Comparison of ENCODE assay signal across 12 mouse cellular contexts in the genomic region with DNA sequence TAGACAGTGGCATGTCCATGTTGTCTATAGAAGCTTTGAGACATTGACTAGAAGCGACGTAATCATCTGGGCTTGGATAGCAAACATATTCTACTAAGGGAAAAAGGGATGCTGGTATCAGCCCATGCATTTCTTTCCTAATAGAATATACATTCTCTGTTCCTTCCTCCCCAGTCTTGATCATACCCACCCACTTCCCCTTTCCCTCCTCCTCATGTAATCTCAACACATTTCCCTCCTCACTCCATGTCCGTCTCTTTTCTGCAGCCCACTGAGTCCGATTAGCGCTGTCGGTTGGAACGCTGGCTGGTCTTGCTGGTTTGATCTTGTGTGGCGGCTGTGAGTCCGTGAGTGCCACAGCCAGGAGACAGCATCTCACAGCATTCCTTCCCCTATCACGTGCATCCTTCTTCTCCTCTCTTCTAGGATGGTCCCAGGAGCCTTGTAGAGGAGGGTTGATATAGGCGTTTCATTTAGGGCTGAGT. TPM values are rescaled to one million over a fixed set of nuclear protein-coding genes. Genes with fewer than 3 reads are reported as not detected.
DNase-seq lines count a peak whose midpoint lies in the region; ATAC-seq lines count a peak whose summit lies in the region.
"Had no signal": no experiment of that assay in that cellular context is flagged by ENCODE, and none has a peak within 500 bp of the region (broad histone marks: within the 10 kb centered on the region; RNA-seq: fewer than 3 reads in every experiment).

A gene (minus strand): TSS at position 435 of the 485 bp plus-strand sequence.

- ATAC-seq in hindbrain, embryonic 11.5 days (ENCODE audit: low FRiP score), result no peak
- peak; percentile 69 for ATAC-seq in common myeloid progenitor, adult 5-6 weeks (replicated peaks; ENCODE audit: low read depth, poor library complexity, severe bottlenecking)
- ATAC-seq in hindbrain, embryonic 12.5 days (ENCODE audit: low FRiP score), result no peak
- ATAC-seq in midbrain, embryonic 16.5 days, result no peak

- no peaks in the 10 kb centered on the region for H3K27me3 ChIP-seq in hindbrain, embryonic 10.5 days (ENCODE audit: insufficient read depth, poor library complexity, severe bottlenecking)
- no peaks in the 10 kb centered on the region for H3K27me3 ChIP-seq in hindbrain, embryonic 11.5 days (ENCODE audit: control insufficient read depth, insufficient read depth, low read length)
- no peaks in the 10 kb centered on the region for H3K27me3 ChIP-seq in hindbrain, embryonic 12.5 days
- H3K27me3 ChIP-seq in midbrain, embryonic 16.5 days (ENCODE audit: control insufficient read depth, insufficient read depth, low read depth, low read length), result no peaks in the 10 kb centered on the region
- H3K27me3 ChIP-seq in heart, embryonic 10.5 days (ENCODE audit: insufficient read depth, poor library complexity, severe bottlenecking), result no peaks in the 10 kb centered on the region

- no peak within 1 kb of the TSS for H3K9ac ChIP-seq in hindbrain, embryonic 11.5 days (ENCODE audit: low read depth, low read length)
- H3K9ac ChIP-seq in hindbrain, embryonic 12.5 days, result no peak within 1 kb of the TSS
- no peak within 1 kb of the TSS for H3K9ac ChIP-seq in midbrain, embryonic 16.5 days (ENCODE audit: low read depth, low read length)
- H3K9ac ChIP-seq: liver, embryonic 14.5 days had no signal

- H3K4me3 ChIP-seq in hindbrain, embryonic 10.5 days, result no peak within 1 kb of the TSS
- no peak within 1 kb of the TSS for H3K4me3 ChIP-seq in hindbrain, embryonic 11.5 days (ENCODE audit: low read depth, low read length)
- no peak within 1 kb of the TSS for H3K4me3 ChIP-seq in hindbrain, embryonic 12.5 days
- H3K4me3 ChIP-seq in midbrain, embryonic 16.5 days (ENCODE audit: low read depth, low read length), result no peak within 1 kb of the TSS
- no peak within 1 kb of the TSS for H3K4me3 ChIP-seq in heart, embryonic 10.5 days

- H3K9me3 ChIP-seq in hindbrain, embryonic 10.5 days, result no peaks in the 10 kb centered on the region
- H3K9me3 ChIP-seq in hindbrain, embryonic 11.5 days (ENCODE audit: control insufficient read depth, low read length), result no peaks in the 10 kb centered on the region
- no peaks in the 10 kb centered on the region for H3K9me3 ChIP-seq in hindbrain, embryonic 12.5 days (replicated peaks)
- no peaks in the 10 kb centered on the region for H3K9me3 ChIP-seq in midbrain, embryonic 16.5 days (replicated peaks; ENCODE audit: control insufficient read depth, low read length, poor library complexity, severe bottlenecking)
- no peaks in the 10 kb centered on the region for H3K9me3 ChIP-seq in heart, embryonic 10.5 days

- no peak within 1 kb of the TSS for H3K4me2 ChIP-seq in hindbrain, embryonic 11.5 days (replicated peaks; ENCODE audit: low read depth, low read length)
- no peak within 1 kb of the TSS for H3K4me2 ChIP-seq in hindbrain, embryonic 12.5 days (replicated peaks)
- H3K4me2 ChIP-seq in midbrain, embryonic 16.5 days (ENCODE audit: low read length), result peak within 1 kb of the TSS; percentile 8; the same call in 1 of the 2 replicates

- H3K36me3 ChIP-seq in hindbrain, embryonic 10.5 days, result no peaks in the 10 kb centered on the region
- H3K36me3 ChIP-seq in hindbrain, embryonic 11.5 days (ENCODE audit: control insufficient read depth, insufficient read depth, low read length), result no peaks in the 10 kb centered on the region
- no peaks in the 10 kb centered on the region for H3K36me3 ChIP-seq in hindbrain, embryonic 12.5 days
- no peaks in the 10 kb centered on the region for H3K36me3 ChIP-seq in midbrain, embryonic 16.5 days (ENCODE audit: control insufficient read depth, insufficient read depth, low read length)
- no peaks in the 10 kb centered on the region for H3K36me3 ChIP-seq in heart, embryonic 10.5 days

- peak within 1 kb of the TSS; percentile 62 for H3K27ac ChIP-seq in hindbrain, embryonic 10.5 days
- no peak within 1 kb of the TSS for H3K27ac ChIP-seq in hindbrain, embryonic 11.5 days (ENCODE audit: low read depth, low read length)
- H3K27ac ChIP-seq in hindbrain, embryonic 12.5 days, result 0 out of 2 replicates have a peak within 1 kb of the TSS, but pooled peaks have one; percentile 32
- peak within 1 kb of the TSS; percentile 74 for H3K27ac ChIP-seq in midbrain, embryonic 16.5 days (ENCODE audit: low read length)
- H3K27ac ChIP-seq in heart, embryonic 10.5 days, result no peak within 1 kb of the TSS
- H3K27ac ChIP-seq: liver, embryonic 14.5 days had no signal

- WGBS in hindbrain, embryonic 10.5 days, result 91% methylated on average over 11 of the region's 11 CpGs
- 87% methylated on average over 11 of the region's 11 CpGs for WGBS in hindbrain, embryonic 11.5 days
- WGBS in hindbrain, embryonic 12.5 days, result 89% methylated on average over 11 of the region's 11 CpGs
- 85% methylated on average over 11 of the region's 11 CpGs for WGBS in midbrain, embryonic 16.5 days
- 88% methylated on average over 11 of the region's 11 CpGs for WGBS in heart, embryonic 10.5 days

- H3K4me1 ChIP-seq in hindbrain, embryonic 10.5 days (replicated peaks), result peaks cover 14% of the 10 kb centered on the region
- H3K4me1 ChIP-seq in hindbrain, embryonic 11.5 days (replicated peaks; ENCODE audit: control insufficient read depth, insufficient read depth, low read length), result no peaks in the 10 kb centered on the region
- H3K4me1 ChIP-seq in hindbrain, embryonic 12.5 days, result peaks cover 16% of the 10 kb centered on the region
- peaks cover 13% of the 10 kb centered on the region for H3K4me1 ChIP-seq in midbrain, embryonic 16.5 days (ENCODE audit: control insufficient read depth, insufficient read depth, low read length)
- peaks cover 5% of the 10 kb centered on the region; the same call in 1 of the 2 replicates for H3K4me1 ChIP-seq in heart, embryonic 10.5 days

- DNase-seq in hindbrain, embryonic 10.5 days (ENCODE audit: low spot score), result no peak
- DNase-seq in hindbrain, embryonic 11.5 days (ENCODE audit: low spot score), result no peak
- DNase-seq in urinary bladder, postnatal 4 days (ENCODE audit: low spot score in 2 of 2), result no peak
- DNase-seq in heart, embryonic 10.5 days (ENCODE audit: low spot score), result no peak
- no peak for DNase-seq in spleen, adult 12 weeks (ENCODE audit: low spot score)
- DNase-seq: gastrocnemius, postnatal 14 days had no signal

RNA-seq across cellular contexts. Expression of the gene that starts here (rescaled TPM):
- polyA plus RNA-seq in hindbrain, embryonic 10.5 days (2016; fragmentation: Nextera tagmentation; extraction: Ambion mirVana), result 0.09 and 0.17 TPM in 2 replicates
- polyA plus RNA-seq in hindbrain, embryonic 11.5 days (2014; fragmentation: Nextera tagmentation; extraction: Ambion mirVana), result 0.10 TPM in 1 of 2 replicates, not detected in the other
- total RNA-seq in common myeloid progenitor, adult 5-6 weeks (2017), result not detected in 2 replicates
- 0.13 and 0.27 TPM in 2 replicates for polyA plus RNA-seq in hindbrain, embryonic 12.5 days (2016; fragmentation: Nextera tagmentation; extraction: Ambion mirVana)
- not detected in 2 replicates for polyA plus RNA-seq in midbrain, embryonic 16.5 days (2015; fragmentation: Nextera tagmentation; extraction: Ambion mirVana)
- 0.12 TPM in 1 of 2 replicates, not detected in the other for polyA plus RNA-seq in heart, embryonic 10.5 days (2016; fragmentation: Nextera tagmentation; extraction: Ambion mirVana)
- total RNA-seq: gastrocnemius, postnatal 14 days; hematopoietic stem cell, adult 5-6 weeks; layer of hippocampus, adult 18-20 months had no signal
- polyA plus RNA-seq: liver, embryonic 14.5 days had no signal

Comparison
In these comparisons a context has a peak if more than half of its experiments do, and no peak if none do; other contexts are left out.
1. H3K27ac ChIP-seq: peak in hindbrain, embryonic 10.5 days (single experiment), hindbrain, embryonic 12.5 days (single experiment) and midbrain, embryonic 16.5 days (single experiment); none in hindbrain, embryonic 11.5 days (single experiment) and heart, embryonic 10.5 days (single experiment).
2. Peak in ATAC-seq in common myeloid progenitor, adult 5-6 weeks; RNA of the gene not detected or under 1 TPM.